In the genomic region with DNA sequence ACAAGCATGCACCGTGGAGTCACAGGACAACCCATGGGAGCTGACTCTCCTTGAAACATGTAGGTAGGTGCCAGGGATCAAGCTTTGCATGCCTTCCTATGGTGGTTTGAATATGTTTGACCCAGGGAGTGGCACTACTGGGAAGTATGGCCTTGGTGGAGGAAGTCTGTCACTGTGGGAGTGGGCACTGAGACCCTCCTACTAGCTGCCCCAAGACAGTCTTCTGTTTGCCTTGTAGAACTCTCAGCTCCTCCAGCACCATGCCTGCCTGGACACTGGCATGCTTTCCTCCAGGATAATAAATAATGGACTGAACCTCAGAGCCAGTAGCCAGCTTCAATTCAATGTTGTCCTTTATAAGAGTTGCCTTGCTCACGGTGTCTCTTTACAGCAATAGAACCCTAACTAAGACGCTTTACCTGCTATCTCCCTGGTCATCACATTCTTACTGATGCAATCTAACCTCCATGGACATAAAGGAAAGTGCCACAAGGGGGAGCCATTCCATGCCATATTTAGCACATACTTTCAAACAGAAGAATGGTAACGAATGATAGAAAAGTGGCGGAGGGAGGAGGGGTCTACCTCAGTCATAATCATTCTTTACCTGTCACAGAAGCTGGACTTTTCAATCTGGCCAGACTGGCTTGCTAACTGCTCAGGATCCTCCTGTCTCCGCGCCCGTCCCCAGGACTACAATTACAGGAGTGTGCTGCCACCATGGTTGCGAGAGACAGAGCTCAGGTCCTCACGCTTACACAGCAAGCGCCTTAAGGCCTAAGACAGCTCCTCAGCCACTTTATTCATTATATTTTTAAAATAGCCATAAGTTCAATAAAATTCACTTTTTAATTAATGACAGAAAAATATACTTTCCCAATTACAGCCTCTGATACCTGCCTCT, we compare ENCODE assay signal across 9 mouse cellular contexts. TPM values are rescaled to one million over a fixed set of nuclear protein-coding genes. Genes with fewer than 3 reads are reported as not detected.
DNase-seq lines count a peak whose midpoint lies in the region; ATAC-seq lines count a peak whose summit lies in the region.
"Had no signal": no experiment of that assay in that cellular context is flagged by ENCODE, and none has a peak within 500 bp of the region (broad histone marks: within the 10 kb centered on the region; RNA-seq: fewer than 3 reads in every experiment).

No protein-coding gene starts in this region.

- DNase-seq in NIH3T3 (ENCODE audit: low read depth) = peak; percentile 83
- peak; percentile 55 for DNase-seq in c-Kit-positive CD71-negative TER-119-negative erythroid progenitor cells, embryonic 14.5 days (ENCODE audit: low read depth)
- DNase-seq in forebrain, embryonic 14.5 days (ENCODE audit: low spot score) = peak; percentile 76
- DNase-seq in layer of hippocampus, adult 9-11 months = peak; percentile 63
- peak; percentile 83 for DNase-seq in lung, postnatal 14 days
- peak; percentile 75 for DNase-seq in right cerebral cortex, adult 18-20 months
- DNase-seq in ovary, postnatal 36 days (ENCODE audit: low spot score) = no peak

- H3K4me1 ChIP-seq in forebrain, embryonic 14.5 days (ENCODE audit: control insufficient read depth, insufficient read depth, low read length) = no peaks in the 10 kb centered on the region
- no peaks in the 10 kb centered on the region for H3K4me1 ChIP-seq in hindbrain, embryonic 15.5 days (replicated peaks)
- H3K4me1 ChIP-seq: limb, embryonic 13.5 days had no signal

- H3K9me3 ChIP-seq in forebrain, embryonic 14.5 days (replicated peaks; ENCODE audit: control insufficient read depth, low read length) = no peaks in the 10 kb centered on the region
- H3K9me3 ChIP-seq in hindbrain, embryonic 15.5 days = no peaks in the 10 kb centered on the region
- H3K9me3 ChIP-seq: limb, embryonic 13.5 days had no signal

- H3K4me3 ChIP-seq in forebrain, embryonic 14.5 days (ENCODE audit: low read depth, low read length) = no peak overlapping the region
- no peak overlapping the region for H3K4me3 ChIP-seq in hindbrain, embryonic 15.5 days
- H3K4me3 ChIP-seq: limb, embryonic 13.5 days had no signal

- H3K27ac ChIP-seq in forebrain, embryonic 14.5 days (ENCODE audit: low read depth, low read length) = no peak overlapping the region
- no peak overlapping the region for H3K27ac ChIP-seq in hindbrain, embryonic 15.5 days (replicated peaks)
- H3K27ac ChIP-seq: limb, embryonic 13.5 days had no signal

- H3K27me3 ChIP-seq in forebrain, embryonic 14.5 days (replicated peaks; ENCODE audit: control insufficient read depth, insufficient read depth, low read length) = no peaks in the 10 kb centered on the region
- no peaks in the 10 kb centered on the region for H3K27me3 ChIP-seq in hindbrain, embryonic 15.5 days
- H3K27me3 ChIP-seq: limb, embryonic 13.5 days had no signal

- H3K36me3 ChIP-seq in forebrain, embryonic 14.5 days (ENCODE audit: control insufficient read depth, insufficient read depth, low read length) = no peaks in the 10 kb centered on the region
- no peaks in the 10 kb centered on the region for H3K36me3 ChIP-seq in hindbrain, embryonic 15.5 days
- H3K36me3 ChIP-seq: limb, embryonic 13.5 days had no signal

- 77% methylated on average over 11 of the region's 11 CpGs for WGBS in forebrain, embryonic 14.5 days
- 70% methylated on average over 11 of the region's 11 CpGs for WGBS in hindbrain, embryonic 15.5 days

- H3K4me2 ChIP-seq in forebrain, embryonic 14.5 days (ENCODE audit: low read length) = no peak overlapping the region
- H3K4me2 ChIP-seq in hindbrain, embryonic 15.5 days = no peak overlapping the region
- H3K4me2 ChIP-seq: limb, embryonic 13.5 days had no signal

- no peak overlapping the region for H3K9ac ChIP-seq in forebrain, embryonic 14.5 days (ENCODE audit: low read length)
- H3K9ac ChIP-seq in hindbrain, embryonic 15.5 days = no peak overlapping the region
- H3K9ac ChIP-seq: limb, embryonic 13.5 days had no signal

- ATAC-seq in forebrain, embryonic 14.5 days = peak; percentile 66; the same call in 1 of the 2 replicates
- ATAC-seq in hindbrain, embryonic 15.5 days (ENCODE audit: low FRiP score, low read depth) = peak; percentile 61; the same call in 1 of the 2 replicates

RNA-seq across cellular contexts. Expression of gene Tmem60, which starts 31.6 kb away (rescaled TPM):
- 67.3 and 76.2 TPM in 2 replicates for polyA plus RNA-seq in forebrain, embryonic 14.5 days (2014; fragmentation: Nextera tagmentation; extraction: Ambion mirVana)
- 64.5 and 65.7 TPM in 2 replicates for polyA plus RNA-seq in hindbrain, embryonic 15.5 days (2015; fragmentation: Nextera tagmentation; extraction: Ambion mirVana)

RNA-seq across cellular contexts. Expression of gene Phtf2, which starts 31.7 kb away (rescaled TPM):
- 18.4 and 23.8 TPM in 2 replicates for polyA plus RNA-seq in forebrain, embryonic 14.5 days (2014; fragmentation: Nextera tagmentation; extraction: Ambion mirVana)
- polyA plus RNA-seq in hindbrain, embryonic 15.5 days (2015; fragmentation: Nextera tagmentation; extraction: Ambion mirVana) = 23.9 and 26.2 TPM in 2 replicates

RNA-seq across cellular contexts. Expression of gene Rsbn1l, which starts 42.6 kb away (rescaled TPM):
- 5.3 TPM in 2 replicates for polyA plus RNA-seq in forebrain, embryonic 14.5 days (2014; fragmentation: Nextera tagmentation; extraction: Ambion mirVana)
- polyA plus RNA-seq in hindbrain, embryonic 15.5 days (2015; fragmentation: Nextera tagmentation; extraction: Ambion mirVana) = 3.4 and 4.1 TPM in 2 replicates
